Mouse (Mus musculus): ENCODE measurements around the gene Trafd1. TPM values are rescaled to one million over a fixed set of nuclear protein-coding genes. Genes with fewer than 3 reads are reported as not detected.

Gene Trafd1
- polyA plus RNA-seq, 1 experiment from 2014 or later, result 74.6 TPM

- Histone ChIP-seq H3K4me2 (peak overlapping the region; percentile 82), H3K4me3 (peak overlapping the region; percentile 94), H3K9me3 (0 out of 2 replicates have a peak, but pooled peaks cover 4% of the 10 kb centered on the region), H3K9ac (peak overlapping the region; percentile 92), H3K27ac (peak overlapping the region; percentile 72), H3K36me3 (peaks cover 12% of the 10 kb centered on the region), H3K27me3 (no peaks in the 10 kb centered on the region), H3K4me1 (peaks cover 21% of the 10 kb centered on the region)
- WGBS, result 1% methylated on average over 67 of the region's 67 CpGs
- peak; percentile 33; the same call in 1 of the 2 replicates for ATAC-seq (ENCODE audit: insufficient number of reproducible peaks, insufficient read depth, low FRiP score, low TSS enrichment, low read depth)
Observed at GRCm38 (mm10) chr5:121398146-121398964, 12.9 kb upstream of the Trafd1 start.

- ATAC-seq (ENCODE audit: insufficient number of reproducible peaks, insufficient read depth, low FRiP score, low TSS enrichment, low read depth), result peak; percentile 92
- Histone ChIP-seq H3K4me1 (peaks cover 21% of the 10 kb centered on the region), H3K36me3 (peaks cover 9% of the 10 kb centered on the region), H3K27ac (peak within 1 kb of the TSS; percentile 93), H3K9ac (peak within 1 kb of the TSS; percentile 92), H3K9me3 (0 out of 2 replicates have a peak, but pooled peaks cover 4% of the 10 kb centered on the region), H3K4me2 (peak within 1 kb of the TSS; percentile 82), H3K27me3 (no peaks in the 10 kb centered on the region), H3K4me3 (peak within 1 kb of the TSS; percentile 94)
- 10% methylated on average over 53 of the region's 53 CpGs for WGBS
Observed at GRCm38 (mm10) chr5:121397187-121398145, 12.0 kb upstream of the Trafd1 start, which contains the start of gene Naa25. Gene Naa25 (plus strand): TSS chr5:121397936.

- H3K4me3 ChIP-seq, result no peak overlapping the region
- H3K36me3 ChIP-seq, result no peaks in the 10 kb centered on the region
- ATAC-seq (ENCODE audit: insufficient number of reproducible peaks, insufficient read depth, low FRiP score, low TSS enrichment, low read depth), result no peak
- no peak overlapping the region for H3K4me2 ChIP-seq
- H3K4me1 ChIP-seq, result peaks cover 21% of the 10 kb centered on the region
- 80% methylated on average over 5 of the region's 5 CpGs for WGBS
- 0 out of 2 replicates have a peak, but pooled peaks cover 4% of the 10 kb centered on the region for H3K9me3 ChIP-seq
- no peak overlapping the region for H3K27ac ChIP-seq
- H3K27me3 ChIP-seq, result no peaks in the 10 kb centered on the region
- H3K9ac ChIP-seq, result no peak overlapping the region
Observed at GRCm38 (mm10) chr5:121395621-121396020, 10.2 kb upstream of the Trafd1 start.

DNA sequence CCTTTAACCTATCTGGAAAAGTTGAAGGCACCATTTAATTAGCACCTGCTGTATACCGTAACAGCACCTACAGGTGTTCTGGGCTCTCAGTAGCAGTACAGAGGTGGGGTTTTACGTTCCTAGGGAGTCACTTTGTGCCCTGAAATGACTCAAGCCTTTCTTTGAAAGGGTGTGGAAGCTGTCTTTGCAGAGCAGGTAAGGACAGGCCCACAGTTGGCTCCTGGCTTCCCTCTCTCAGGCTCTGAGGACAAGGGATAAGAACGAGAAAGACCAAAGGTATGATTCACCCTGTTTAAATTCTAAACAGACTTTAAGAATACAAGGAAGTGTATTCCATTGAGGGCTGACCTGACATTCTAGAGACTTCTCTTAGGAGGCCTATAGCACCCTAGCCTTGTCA is 8.0 kb upstream of the Trafd1 start:
- WGBS, result 72% methylated on average over 3 of the region's 3 CpGs
- no peaks in the 10 kb centered on the region for H3K36me3 ChIP-seq
- no peak overlapping the region for H3K4me2 ChIP-seq

DNA sequence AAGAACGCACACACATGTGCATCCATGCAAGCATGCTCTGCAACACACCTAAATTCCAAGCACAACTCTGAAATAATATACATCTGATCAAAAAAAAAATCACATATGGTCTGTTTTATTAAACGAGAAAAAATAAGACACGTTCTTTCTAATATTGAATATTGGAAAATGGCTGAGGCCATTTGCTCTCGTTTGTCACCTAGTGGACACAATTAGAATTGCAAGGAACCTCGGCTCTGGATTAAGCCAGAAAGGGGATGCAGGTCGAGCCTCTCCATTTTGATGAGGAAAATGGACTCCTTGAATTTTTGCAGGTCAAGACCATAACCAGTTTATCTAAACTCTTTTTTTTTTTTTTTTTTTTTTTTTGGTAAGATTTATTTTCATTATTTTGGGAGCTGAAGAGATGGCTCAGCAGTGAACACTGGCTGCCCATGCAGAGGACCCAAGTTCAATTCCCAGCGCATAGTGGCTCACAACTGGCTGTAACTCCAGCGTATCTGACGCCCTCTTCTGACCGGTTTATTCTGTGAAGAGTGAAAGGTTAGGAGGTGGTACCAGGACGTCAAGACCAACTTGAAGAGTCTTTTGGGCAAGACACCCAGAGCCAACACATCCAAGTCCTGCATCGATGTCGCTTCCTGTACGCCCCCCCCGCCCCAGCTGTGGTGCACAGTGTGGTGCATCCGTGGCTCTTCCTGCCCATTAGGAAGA is 7.4 kb upstream of the Trafd1 start:
- Histone ChIP-seq H3K9me3 (0 out of 2 replicates have a peak, but pooled peaks cover 4% of the 10 kb centered on the region), H3K4me3 (no peak overlapping the region), H3K9ac (no peak overlapping the region), H3K4me2 (no peak overlapping the region), H3K4me1 (peaks cover 5% of the 10 kb centered on the region), H3K27ac (no peak overlapping the region), H3K36me3 (no peaks in the 10 kb centered on the region), H3K27me3 (no peaks in the 10 kb centered on the region)
- ATAC-seq (ENCODE audit: insufficient number of reproducible peaks, insufficient read depth, low FRiP score, low TSS enrichment, low read depth), result no peak
- WGBS, result 55% methylated on average over 16 of the region's 16 CpGs

More for the DNA sequence above, 8.0 kb upstream of the Trafd1 start:
- no peak overlapping the region for H3K27ac ChIP-seq
- H3K9me3 ChIP-seq, result 0 out of 2 replicates have a peak, but pooled peaks cover 4% of the 10 kb centered on the region
- no peak for ATAC-seq (ENCODE audit: insufficient number of reproducible peaks, insufficient read depth, low FRiP score, low TSS enrichment, low read depth)
- H3K4me3 ChIP-seq, result no peak overlapping the region
- H3K27me3 ChIP-seq, result no peaks in the 10 kb centered on the region
- H3K9ac ChIP-seq, result no peak overlapping the region
- peaks cover 5% of the 10 kb centered on the region for H3K4me1 ChIP-seq

DNA sequence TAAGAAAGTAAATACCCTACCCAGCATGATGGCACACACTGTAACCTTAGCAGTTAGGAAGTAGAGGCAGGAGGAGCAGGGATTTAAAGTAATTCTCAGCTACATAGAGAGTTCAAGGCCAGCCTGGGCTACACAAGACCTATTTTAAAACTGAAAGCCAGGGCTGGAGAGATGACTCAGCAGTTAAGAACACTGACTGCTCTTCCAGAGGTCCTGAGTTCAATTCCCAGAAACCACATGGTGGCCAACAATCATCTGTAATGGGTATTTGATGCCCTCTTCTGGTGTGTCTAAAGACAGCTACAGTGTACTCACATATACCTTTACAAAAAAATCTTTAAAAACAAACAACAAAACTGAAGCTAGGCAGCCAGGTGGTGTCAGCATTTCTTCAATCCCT is 4.3 kb upstream of the Trafd1 start:
- peaks cover 16% of the 10 kb centered on the region for H3K4me1 ChIP-seq
- no peak overlapping the region for H3K9ac ChIP-seq
- ATAC-seq (ENCODE audit: insufficient number of reproducible peaks, insufficient read depth, low FRiP score, low TSS enrichment, low read depth), result no peak
- H3K36me3 ChIP-seq, result no peaks in the 10 kb centered on the region
- H3K27ac ChIP-seq, result no peak overlapping the region
- H3K9me3 ChIP-seq, result 0 out of 2 replicates have a peak, but pooled peaks cover 4% of the 10 kb centered on the region
- H3K27me3 ChIP-seq, result no peaks in the 10 kb centered on the region
- H3K4me2 ChIP-seq, result no peak overlapping the region
- H3K4me3 ChIP-seq, result no peak overlapping the region

GRCm38 (mm10) chr5:121389106-121389505 is 3.7 kb upstream of the Trafd1 start:
- H3K9ac ChIP-seq, result peak overlapping the region; percentile 28; the same call in 1 of the 2 replicates
- peaks cover 21% of the 10 kb centered on the region for H3K4me1 ChIP-seq
- WGBS, result 61% methylated on average over 7 of the region's 7 CpGs
- no peak overlapping the region for H3K4me2 ChIP-seq
- no peak for ATAC-seq (ENCODE audit: insufficient number of reproducible peaks, insufficient read depth, low FRiP score, low TSS enrichment, low read depth)
- no peaks in the 10 kb centered on the region for H3K27me3 ChIP-seq
- no peak overlapping the region for H3K27ac ChIP-seq
- H3K36me3 ChIP-seq, result no peaks in the 10 kb centered on the region
- no peaks in the 10 kb centered on the region for H3K9me3 ChIP-seq
- no peak overlapping the region for H3K4me3 ChIP-seq

DNA sequence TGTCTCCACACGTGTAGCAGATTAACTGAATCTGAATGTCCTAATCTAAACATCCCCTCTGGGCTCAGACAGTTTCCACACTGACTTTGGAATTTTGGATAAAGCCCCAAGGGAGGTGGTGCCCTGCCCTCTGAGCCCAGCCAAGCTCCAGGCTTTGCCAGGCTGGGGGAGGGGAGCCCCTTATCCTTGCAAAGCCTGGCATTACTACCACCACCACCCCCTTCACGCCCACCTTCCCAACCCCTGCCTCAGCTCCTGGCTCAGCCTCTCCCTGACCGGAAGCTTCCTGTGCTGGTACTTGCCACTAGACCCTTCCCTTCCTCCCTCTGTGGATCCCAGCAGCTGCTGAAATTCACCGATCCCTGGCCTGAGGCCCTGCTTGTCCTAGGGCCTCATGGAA is 1.7 kb upstream of the Trafd1 start:
- 0 out of 2 replicates have a peak overlapping the region, but pooled peaks have one; percentile 44 for H3K9ac ChIP-seq
- H3K4me1 ChIP-seq, result peaks cover 28% of the 10 kb centered on the region
- peak overlapping the region; percentile 28; the same call in 1 of the 2 replicates for H3K27ac ChIP-seq
- peaks cover 6% of the 10 kb centered on the region for H3K36me3 ChIP-seq
- no peak overlapping the region for H3K4me3 ChIP-seq
- H3K27me3 ChIP-seq, result no peaks in the 10 kb centered on the region
- 26% methylated on average over 4 of the region's 4 CpGs for WGBS
- no peak for ATAC-seq (ENCODE audit: insufficient number of reproducible peaks, insufficient read depth, low FRiP score, low TSS enrichment, low read depth)
- H3K9me3 ChIP-seq, result no peaks in the 10 kb centered on the region
- H3K4me2 ChIP-seq, result 0 out of 2 replicates have a peak overlapping the region, but pooled peaks have one; percentile 9

DNA sequence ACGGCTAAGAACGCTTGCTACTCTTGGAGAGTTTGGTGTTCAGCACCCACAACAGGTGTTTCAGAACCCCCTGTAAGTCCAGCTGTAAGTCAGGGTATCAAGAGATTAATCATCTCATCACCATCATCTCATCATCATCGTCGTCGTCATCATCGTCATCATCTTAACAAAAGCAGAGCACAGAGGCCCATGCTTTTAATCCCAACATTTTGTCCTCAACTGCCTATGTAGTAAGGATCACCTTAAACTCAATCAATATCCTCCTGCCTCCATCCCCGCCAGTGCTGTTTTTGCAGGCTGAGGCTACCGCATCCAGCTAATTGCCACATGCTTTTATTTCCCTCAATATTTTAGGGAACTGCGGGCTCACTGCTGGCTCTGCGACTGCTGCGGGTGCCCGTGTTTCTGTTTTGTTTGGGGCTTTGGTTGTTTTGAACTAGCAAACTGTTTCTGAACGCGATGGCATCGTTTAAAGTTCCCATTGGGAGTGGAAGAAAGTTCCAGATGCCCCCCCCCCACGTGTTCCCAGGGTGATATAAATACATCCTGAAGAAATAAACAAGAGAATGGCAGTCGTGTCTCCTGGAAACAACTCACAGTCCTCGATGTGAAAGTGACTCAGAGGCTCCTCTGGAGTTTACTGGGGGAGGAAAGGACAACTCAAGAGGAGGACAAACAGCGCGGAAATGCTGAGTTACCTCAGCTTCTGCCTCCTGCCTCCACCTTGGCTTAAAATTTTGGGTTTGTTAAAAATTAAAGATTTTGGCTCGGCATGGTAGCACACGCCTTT is 883 bp upstream of the Trafd1 start:
- Histone ChIP-seq H3K9ac (peak overlapping the region; percentile 83; the same call in 1 of the 2 replicates), H3K27ac (no peak overlapping the region), H3K4me1 (peaks cover 28% of the 10 kb centered on the region), H3K27me3 (no peaks in the 10 kb centered on the region), H3K4me3 (peak overlapping the region; percentile 78), H3K4me2 (peak overlapping the region; percentile 71), H3K9me3 (no peaks in the 10 kb centered on the region), H3K36me3 (peaks cover 13% of the 10 kb centered on the region)
- 28% methylated on average over 22 of the region's 22 CpGs for WGBS
- no peak for ATAC-seq (ENCODE audit: insufficient number of reproducible peaks, insufficient read depth, low FRiP score, low TSS enrichment, low read depth)

- peak; percentile 49; the same call in 1 of the 2 replicates for ATAC-seq (ENCODE audit: insufficient number of reproducible peaks, insufficient read depth, low FRiP score, low TSS enrichment, low read depth)
Observed at GRCm38 (mm10) chr5:121384757-121385460, 523 bp downstream of the Trafd1 start.

More at GRCm38 (mm10) chr5:121384757-121385460, 523 bp downstream of the Trafd1 start:
- Histone ChIP-seq H3K9me3 (0 out of 2 replicates have a peak, but pooled peaks cover 6% of the 10 kb centered on the region), H3K4me2 (peak overlapping the region; percentile 71), H3K36me3 (peaks cover 27% of the 10 kb centered on the region), H3K4me1 (peaks cover 28% of the 10 kb centered on the region), H3K9ac (peak overlapping the region; percentile 83), H3K4me3 (peak overlapping the region; percentile 78), H3K27me3 (no peaks in the 10 kb centered on the region), H3K27ac (peak overlapping the region; percentile 74)
- WGBS, result 3% methylated on average over 36 of the region's 47 CpGs
